Mouse (Mus musculus) embryonic facial prominence, embryonic 14.5 days (tissue): ENCODE measurements at regions not wholly inside any gene's neighbourhood (a gene's known extent, or its start where the extent isn't known, plus 50 kb on each side); places are given as distances from the start of the nearest gene placed in this dataset.
A peak's percentile ranks its signal among the peaks of the same experiment; 100 is the strongest.

ENCODE experiments used
- ATAC-seq: fragments of 200-750 bp; cut with Nextera tagmentation; 2 replicates; pipeline ENCODE4 v1.8.0; 2017; ENCODE audit warnings: low read depth, moderate number of reproducible peaks, moderate TSS enrichment
- DNase-seq: peaks from one replicate; pipeline ENCODE4 v3.0.0-alpha.2; 2015; ENCODE audit warnings: low spot score
- H3K27ac ChIP-seq: fragments of 300-500 bp; sonication (generic); replicated peaks from 2 replicates; pipeline ENCODE4 v1.5.1; 2014; ENCODE audit warnings: low read depth, mild to moderate bottlenecking, low read length, moderate library complexity
- H3K27me3 ChIP-seq: fragments of 300-500 bp; sonication (generic); replicated peaks from 2 replicates; pipeline ENCODE4 v1.6.1; 2014; ENCODE audit warnings: low read length; ENCODE audit not compliant: control insufficient read depth, insufficient read depth
- H3K36me3 ChIP-seq: fragments of 300-500 bp; sonication (generic); 2 replicates; pipeline ENCODE4 v1.6.1; 2014; ENCODE audit warnings: low read length, mixed read lengths; ENCODE audit not compliant: control insufficient read depth, insufficient read depth
- H3K4me1 ChIP-seq: fragments of 300-500 bp; sonication (generic); 2 replicates; pipeline ENCODE4 v1.6.1; 2014; ENCODE audit warnings: antibody characterized with exemption, low read length; ENCODE audit not compliant: control insufficient read depth, insufficient read depth
- H3K4me2 ChIP-seq: fragments of 300-500 bp; sonication (generic); 2 replicates; pipeline ENCODE4 v1.6.1; 2014; ENCODE audit warnings: low read depth, mild to moderate bottlenecking, low read length, moderate library complexity, mixed read lengths
- H3K4me3 ChIP-seq: fragments of 300-500 bp; sonication (generic); 2 replicates; pipeline ENCODE4 v1.5.1; 2014; ENCODE audit warnings: low read depth, mild to moderate bottlenecking, low read length
- H3K9ac ChIP-seq: fragments of 300-500 bp; sonication (generic); 2 replicates; pipeline ENCODE4 v1.6.1; 2014; ENCODE audit warnings: low read depth, mild to moderate bottlenecking, low read length, moderate library complexity, mixed read lengths
- H3K9me3 ChIP-seq: fragments of 300-500 bp; sonication (generic); 2 replicates; pipeline ENCODE4 v1.6.1; 2016; ENCODE audit warnings: low read length; ENCODE audit not compliant: control insufficient read depth
- WGBS: fragments of 180-500 bp; shearing (Covaris S2); extraction: QIAGEN DNeasy Blood & Tissue Kit; methylation state at CpG from one replicate; pipeline ENCODE4 v1.1.7; 2014; 5-methylcytosine and 5-hydroxymethylcytosine counted together

GRCm38 (mm10) chr7:70917016-70917415, 434.3 kb downstream of the Gm10295 start:
- Histone ChIP-seq H3K36me3 (no peaks in the 10 kb centered on the region), H3K4me2 (no peak overlapping the region), H3K9me3 (no peaks in the 10 kb centered on the region), H3K27ac (no peak overlapping the region), H3K9ac (no peak overlapping the region), H3K27me3 (no peaks in the 10 kb centered on the region), H3K4me1 (no peaks in the 10 kb centered on the region), H3K4me3 (no peak overlapping the region)
- 60% methylated on average over 4 of the region's 4 CpGs for WGBS
- no peak for ATAC-seq
- no peak for DNase-seq

- H3K36me3 ChIP-seq: no peaks in the 10 kb centered on the region
- no peak overlapping the region for H3K27ac ChIP-seq
- no peak overlapping the region for H3K4me2 ChIP-seq
- H3K4me3 ChIP-seq: no peak overlapping the region
- DNase-seq (no peak), ATAC-seq (no peak)
- no peaks in the 10 kb centered on the region for H3K9me3 ChIP-seq
- WGBS: 57% methylated on average over 3 of the region's 3 CpGs
- no peaks in the 10 kb centered on the region for H3K27me3 ChIP-seq
- H3K4me1 ChIP-seq: no peaks in the 10 kb centered on the region
- H3K9ac ChIP-seq: no peak overlapping the region
Measured at GRCm38 (mm10) chr7:70908921-70909320, 442.4 kb downstream of the Gm10295 start.

GRCm38 (mm10) chr7:70891700-70892099, 459.6 kb downstream of the Gm10295 start:
- ATAC-seq (no peak), DNase-seq (peak; percentile 35)
- no peak overlapping the region for H3K27ac ChIP-seq
- no peak overlapping the region for H3K4me3 ChIP-seq
- no peaks in the 10 kb centered on the region for H3K9me3 ChIP-seq
- no peak overlapping the region for H3K9ac ChIP-seq
- WGBS: 77% methylated on average over 2 of the region's 2 CpGs
- H3K4me1 ChIP-seq: no peaks in the 10 kb centered on the region
- no peaks in the 10 kb centered on the region for H3K27me3 ChIP-seq
- H3K36me3 ChIP-seq: no peaks in the 10 kb centered on the region
- H3K4me2 ChIP-seq: no peak overlapping the region

GRCm38 (mm10) chr7:70880496-70880895, 470.8 kb downstream of the Gm10295 start:
- WGBS: 69% methylated on average over 2 of the region's 2 CpGs
- Histone ChIP-seq H3K9me3 (no peaks in the 10 kb centered on the region), H3K9ac (no peak overlapping the region), H3K4me3 (no peak overlapping the region), H3K4me1 (no peaks in the 10 kb centered on the region), H3K27ac (no peak overlapping the region), H3K36me3 (no peaks in the 10 kb centered on the region), H3K27me3 (no peaks in the 10 kb centered on the region), H3K4me2 (no peak overlapping the region)
- DNase-seq: no peak
- ATAC-seq: no peak

GRCm38 (mm10) chr7:70874393-70874792, 476.9 kb downstream of the Gm10295 start:
- DNase-seq (no peak), ATAC-seq (no peak)
- Histone ChIP-seq H3K4me2 (no peak overlapping the region), H3K9me3 (no peaks in the 10 kb centered on the region), H3K27ac (no peak overlapping the region), H3K27me3 (no peaks in the 10 kb centered on the region), H3K36me3 (no peaks in the 10 kb centered on the region), H3K9ac (no peak overlapping the region), H3K4me1 (no peaks in the 10 kb centered on the region), H3K4me3 (no peak overlapping the region)
- WGBS: 58% methylated on average over 2 of the region's 2 CpGs

GRCm38 (mm10) chr7:70870841-70871534, 480.3 kb downstream of the Gm10295 start:
- DNase-seq: no peak
- Histone ChIP-seq H3K4me1 (no peaks in the 10 kb centered on the region), H3K4me3 (no peak overlapping the region), H3K36me3 (no peaks in the 10 kb centered on the region), H3K9ac (no peak overlapping the region), H3K27ac (no peak overlapping the region), H3K4me2 (no peak overlapping the region), H3K27me3 (no peaks in the 10 kb centered on the region), H3K9me3 (no peaks in the 10 kb centered on the region)
- ATAC-seq: no peak
- WGBS: 39% methylated on average over 10 of the region's 10 CpGs

GRCm38 (mm10) chr7:70869125-70869524, 482.2 kb downstream of the Gm10295 start:
- H3K4me2 ChIP-seq: no peak overlapping the region
- DNase-seq (no peak), ATAC-seq (no peak)
- no peaks in the 10 kb centered on the region for H3K4me1 ChIP-seq
- no peak overlapping the region for H3K9ac ChIP-seq
- H3K9me3 ChIP-seq: no peaks in the 10 kb centered on the region
- 77% methylated on average over 1 of the region's 1 CpGs for WGBS
- H3K4me3 ChIP-seq: no peak overlapping the region
- no peaks in the 10 kb centered on the region for H3K36me3 ChIP-seq
- no peak overlapping the region for H3K27ac ChIP-seq
- H3K27me3 ChIP-seq: no peaks in the 10 kb centered on the region

- no peak overlapping the region for H3K4me3 ChIP-seq
- no peak overlapping the region for H3K27ac ChIP-seq
- DNase-seq (no peak), ATAC-seq (no peak)
- no peaks in the 10 kb centered on the region for H3K36me3 ChIP-seq
- H3K9me3 ChIP-seq: no peaks in the 10 kb centered on the region
- no peaks in the 10 kb centered on the region for H3K4me1 ChIP-seq
- H3K4me2 ChIP-seq: no peak overlapping the region
- H3K27me3 ChIP-seq: no peaks in the 10 kb centered on the region
- WGBS: 84% methylated on average over 4 of the region's 4 CpGs
- no peak overlapping the region for H3K9ac ChIP-seq
Measured at GRCm38 (mm10) chr7:70859957-70860356, 491.3 kb downstream of the Gm10295 start.

GRCm38 (mm10) chr7:70850726-70851125, 484.2 kb upstream of the Nr2f2 start:
- WGBS: 64% methylated on average over 2 of the region's 2 CpGs
- ATAC-seq (no peak), DNase-seq (no peak)
- no peak overlapping the region for H3K27ac ChIP-seq
- H3K4me3 ChIP-seq: no peak overlapping the region
- no peaks in the 10 kb centered on the region for H3K36me3 ChIP-seq
- no peak overlapping the region for H3K9ac ChIP-seq
- H3K9me3 ChIP-seq: no peaks in the 10 kb centered on the region
- no peak overlapping the region for H3K4me2 ChIP-seq
- no peaks in the 10 kb centered on the region for H3K27me3 ChIP-seq
- no peaks in the 10 kb centered on the region for H3K4me1 ChIP-seq
